Comparison of ENCODE assay signal across 9 mouse cellular contexts in the genomic region with DNA sequence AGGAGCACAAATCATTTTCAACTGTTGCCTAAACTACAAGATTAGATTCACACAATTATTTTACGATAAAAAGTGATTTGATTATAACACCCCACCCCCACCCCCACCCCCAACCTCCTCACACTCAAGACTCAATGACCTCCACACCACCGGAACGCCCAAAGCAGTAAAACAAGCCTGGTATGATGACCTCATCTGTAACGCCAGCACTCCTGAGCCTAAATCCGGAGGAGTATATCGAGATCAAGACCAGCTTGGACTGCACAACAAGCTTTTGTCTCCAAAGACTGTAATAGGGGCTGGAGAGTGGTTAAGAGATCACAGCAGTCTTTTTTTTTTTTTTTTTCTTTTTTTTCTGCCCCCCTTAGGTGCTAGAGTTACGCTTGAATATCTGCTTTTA. TPM values are rescaled to one million over a fixed set of nuclear protein-coding genes. Genes with fewer than 3 reads are reported as not detected.
DNase-seq lines count a peak whose midpoint lies in the region; ATAC-seq and TF ChIP-seq lines count a peak whose summit lies in the region.
"Had no signal": no experiment of that assay in that cellular context is flagged by ENCODE, and none has a peak within 500 bp of the region (broad histone marks: within the 10 kb centered on the region; RNA-seq: fewer than 3 reads in every experiment).

No protein-coding gene starts in this region.

- H3ac ChIP-seq in myocyte (ENCODE audit: control insufficient read depth, insufficient read length) = no peak overlapping the region

- no peak for ATAC-seq in kidney, embryonic 16.5 days (ENCODE audit: low FRiP score, low TSS enrichment)
- no peak for ATAC-seq in hindbrain, postnatal 0 days

- DNase-seq in kidney, adult 9 months = no peak
- no peak for DNase-seq in hindbrain, postnatal 0 days (ENCODE audit: low spot score)
- no peak for DNase-seq in adrenal gland, postnatal 10 days
- DNase-seq in kidney, adult 2 months = no peak
- no peak for DNase-seq in urinary bladder, adult 2 months (ENCODE audit: low spot score)

- H3K4me2 ChIP-seq in kidney, embryonic 16.5 days (replicated peaks; ENCODE audit: low read depth, low read length) = peak overlapping the region; percentile 43
- H3K4me2 ChIP-seq in hindbrain, postnatal 0 days (ENCODE audit: low read depth, low read length) = peak overlapping the region; percentile 42
- H3K4me2 ChIP-seq in myocyte (ENCODE audit: low read depth) = peak overlapping the region; percentile 50

- H3K4me3 ChIP-seq in kidney, embryonic 16.5 days (ENCODE audit: low read length) = peak overlapping the region; percentile 8; the same call in 1 of the 2 replicates
- peak overlapping the region; percentile 21; the same call in 1 of the 2 replicates for H3K4me3 ChIP-seq in cortical plate, adult 2 months (ENCODE audit: insufficient read depth, low read length)
- H3K4me3 ChIP-seq in hindbrain, postnatal 0 days (ENCODE audit: low read length) = 0 out of 2 replicates have a peak overlapping the region, but pooled peaks have one; percentile 17
- peak overlapping the region; percentile 9 for H3K4me3 ChIP-seq in myocyte
- H3K4me3 ChIP-seq in kidney, adult 2 months (ENCODE audit: insufficient read depth, low read depth, low read length) = no peak overlapping the region

- 7% methylated on average over 7 of the region's 7 CpGs for WGBS in kidney, embryonic 16.5 days
- 7% methylated on average over 7 of the region's 7 CpGs for WGBS in hindbrain, postnatal 0 days
- 26% methylated on average over 7 of the region's 7 CpGs for WGBS in kidney, adult 2 months

- TF ChIP-seq POLR2A in cortical plate, adult 2 months (IDR thresholded peaks at IDR 0.05; ENCODE audit: extremely low read depth, insufficient read depth, low read length) = no peak
- no peak for TF ChIP-seq POLR2A in myocyte (IDR thresholded peaks at IDR 0.05; ENCODE audit: insufficient read length, low read depth)
- no peak for TF ChIP-seq POLR2A in kidney, adult 2 months (IDR thresholded peaks at IDR 0.05; ENCODE audit: low read depth, low read length)

- H3K27me3 ChIP-seq in kidney, embryonic 16.5 days (ENCODE audit: insufficient read depth, low read length) = no peaks in the 10 kb centered on the region
- H3K27me3 ChIP-seq in hindbrain, postnatal 0 days (ENCODE audit: insufficient read depth, low read length) = no peaks in the 10 kb centered on the region
- H3K27me3 ChIP-seq in myocyte (ENCODE audit: control insufficient read depth, insufficient read depth, insufficient read length) = no peaks in the 10 kb centered on the region
- H3K27me3 ChIP-seq in kidney, adult 2 months (replicated peaks; ENCODE audit: control insufficient read depth, insufficient read depth, low read length) = no peaks in the 10 kb centered on the region

- no peaks in the 10 kb centered on the region for H3K79me2 ChIP-seq in myocyte (ENCODE audit: control insufficient read depth, insufficient read depth)

- H3K36me3 ChIP-seq in kidney, embryonic 16.5 days (ENCODE audit: insufficient read depth, low read length) = no peaks in the 10 kb centered on the region
- no peaks in the 10 kb centered on the region for H3K36me3 ChIP-seq in hindbrain, postnatal 0 days (ENCODE audit: insufficient read depth, low read length)
- no peaks in the 10 kb centered on the region for H3K36me3 ChIP-seq in myocyte (ENCODE audit: control insufficient read depth, insufficient read depth)
- H3K36me3 ChIP-seq in kidney, adult 2 months (ENCODE audit: control insufficient read depth, insufficient read depth, low read length) = no peaks in the 10 kb centered on the region

- TF ChIP-seq CTCF in cortical plate, adult 2 months (IDR thresholded peaks at IDR 0.05; ENCODE audit: extremely low read depth, insufficient read depth, low read length) = no peak
- no peak for TF ChIP-seq CTCF in hindbrain, postnatal 0 days (IDR thresholded peaks at IDR 0.05; ENCODE audit: low read depth)
- TF ChIP-seq CTCF in kidney, adult 2 months (conservative IDR thresholded peaks at IDR 0.05; ENCODE audit: insufficient read depth, insufficient read length, low read depth, low read length) = no peak

- no peaks in the 10 kb centered on the region for H3K9me3 ChIP-seq in kidney, embryonic 16.5 days (ENCODE audit: low read length)
- no peaks in the 10 kb centered on the region for H3K9me3 ChIP-seq in hindbrain, postnatal 0 days (ENCODE audit: low read length)

- no peak overlapping the region for H3K27ac ChIP-seq in kidney, embryonic 16.5 days (ENCODE audit: low read length)
- no peak overlapping the region for H3K27ac ChIP-seq in cortical plate, adult 2 months (ENCODE audit: insufficient read depth, low read length)
- H3K27ac ChIP-seq in hindbrain, postnatal 0 days = no peak overlapping the region
- H3K27ac ChIP-seq in kidney, adult 2 months (ENCODE audit: insufficient read depth, low read depth, low read length) = no peak overlapping the region

- peaks cover 8% of the 10 kb centered on the region; the same call in 1 of the 2 replicates for H3K4me1 ChIP-seq in kidney, embryonic 16.5 days (ENCODE audit: insufficient read depth, low read length)
- H3K4me1 ChIP-seq in cortical plate, adult 2 months (ENCODE audit: control insufficient read depth, insufficient read depth, low read length) = peaks cover 1% of the 10 kb centered on the region; the same call in 1 of the 2 replicates
- no peaks in the 10 kb centered on the region for H3K4me1 ChIP-seq in hindbrain, postnatal 0 days (ENCODE audit: insufficient read depth, low read length)
- no peaks in the 10 kb centered on the region for H3K4me1 ChIP-seq in kidney, adult 2 months (ENCODE audit: control insufficient read depth, insufficient read depth, low read length)

- H3K9ac ChIP-seq in kidney, embryonic 16.5 days (replicated peaks; ENCODE audit: low read length) = no peak overlapping the region
- no peak overlapping the region for H3K9ac ChIP-seq in hindbrain, postnatal 0 days (replicated peaks; ENCODE audit: low read length)

TF ChIP-seq in myocyte, 11 proteins besides CTCF, POLR2A, EP300 and RAD21:
- no peak for TF ChIP-seq TCF3 (IDR thresholded peaks at IDR 0.05; ENCODE audit: insufficient read length, low read depth)
- TF ChIP-seq TCF12 (IDR thresholded peaks at IDR 0.05; ENCODE audit: insufficient read depth, poor library complexity, severe bottlenecking) = no peak
- no peak for TF ChIP-seq E2F4 (IDR thresholded peaks at IDR 0.05; ENCODE audit: insufficient read depth)
- no peak for TF ChIP-seq MAX (IDR thresholded peaks at IDR 0.05; ENCODE audit: low read depth)
- TF ChIP-seq POLR2AphosphoS2 (IDR thresholded peaks at IDR 0.05; ENCODE audit: insufficient read length, low read depth) = no peak
- TF ChIP-seq USF1 (IDR thresholded peaks at IDR 0.05; ENCODE audit: low read depth) = no peak
- no peak for TF ChIP-seq REST (IDR thresholded peaks at IDR 0.05; ENCODE audit: insufficient read depth, insufficient read length)
- no peak for TF ChIP-seq CEBPB (IDR thresholded peaks at IDR 0.05; ENCODE audit: insufficient read depth, poor library complexity, severe bottlenecking)

RNA-seq across cellular contexts. Expression of a gene that starts 9.1 kb away (rescaled TPM):
- polyA plus RNA-seq in kidney, embryonic 16.5 days (2015; fragmentation: Nextera tagmentation; extraction: Ambion mirVana) = 11.6 and 13.7 TPM in 2 replicates
- polyA plus RNA-seq in cortical plate, adult 2 months (2012; rRNA removed) = 2.2 and 2.3 TPM in 2 replicates
- total RNA-seq in hindbrain, postnatal 0 days (2014; rRNA removed) = 9.3 and 13.5 TPM in 2 replicates
- polyA plus RNA-seq in hindbrain, postnatal 0 days (2015; fragmentation: Nextera tagmentation; extraction: Ambion mirVana) = 7.8 and 9.6 TPM in 2 replicates
- 0.89 TPM for polyA plus RNA-seq in myocyte (2012; fragmentation: generic; extraction: Trizol)
- 1 to 10 TPM; 2.0 to 2.4 TPM for total RNA-seq in adrenal gland, postnatal 10 days (2021)
- polyA plus RNA-seq in kidney, adult 2 months (2012; rRNA removed) = 0.39 and 0.44 TPM in 2 replicates
- 1.7 TPM in 2 replicates for polyA plus RNA-seq in urinary bladder, adult 2 months (2012; rRNA removed)

RNA-seq across cellular contexts. Expression of a gene that starts 45.2 kb away (rescaled TPM):
- 0.15 and 0.26 TPM in 2 replicates for polyA plus RNA-seq in kidney, embryonic 16.5 days (2015; fragmentation: Nextera tagmentation; extraction: Ambion mirVana)
- 0.04 TPM in 1 of 2 replicates, not detected in the other for polyA plus RNA-seq in cortical plate, adult 2 months (2012; rRNA removed)
- not detected in 2 replicates for total RNA-seq in hindbrain, postnatal 0 days (2014; rRNA removed)
- polyA plus RNA-seq in hindbrain, postnatal 0 days (2015; fragmentation: Nextera tagmentation; extraction: Ambion mirVana) = not detected in 2 replicates
- not detected for polyA plus RNA-seq in myocyte (2012; fragmentation: generic; extraction: Trizol)
- total RNA-seq in adrenal gland, postnatal 10 days (2021) = not detected
- polyA plus RNA-seq in kidney, adult 2 months (2012; rRNA removed) = 0.04 and 0.06 TPM in 2 replicates
- not detected in 2 replicates for polyA plus RNA-seq in urinary bladder, adult 2 months (2012; rRNA removed)
- total RNA-seq: left cerebral cortex, postnatal 36 days had no signal
